Mouse (Mus musculus) spleen, adult 2 months (tissue): ENCODE results near the gene Prdx6b. TPM values are rescaled to one million over a fixed set of nuclear protein-coding genes. Genes with fewer than 3 reads are reported as not detected.

Experiments used
- DNase-seq, 2 experiments: peaks; one replicate each; pipeline versions ENCODE4 v3.0.0 to v3.0.0-alpha.2; 2012 to 2021; ENCODE audit warnings: low spot score in 2 of 2, low read depth in 1 of 2
- H3K27ac ChIP-seq: fragments of 200-500 bp; 2 replicates; pipeline ENCODE4 v1.5.1; 2012; ENCODE audit warnings: low read length, inconsistent platforms; ENCODE audit not compliant: insufficient read depth
- H3K27me3 ChIP-seq: fragments of 200-500 bp; 2 replicates; pipeline ENCODE4 v1.6.1; 2012; ENCODE audit warnings: mild to moderate bottlenecking, moderate library complexity, low read length, inconsistent platforms; ENCODE audit not compliant: control insufficient read depth, insufficient read depth
- H3K36me3 ChIP-seq: fragments of 200-500 bp; 2 replicates; pipeline ENCODE4 v1.6.1; 2012; ENCODE audit warnings: mild to moderate bottlenecking, low read length, inconsistent platforms; ENCODE audit not compliant: control insufficient read depth, insufficient read depth
- H3K4me1 ChIP-seq: fragments of 200-500 bp; 2 replicates; pipeline ENCODE4 v1.6.1; 2011; ENCODE audit warnings: inconsistent platforms; ENCODE audit not compliant: control insufficient read depth, insufficient read depth, insufficient read length
- H3K4me3 ChIP-seq: fragments of 200-500 bp; 2 replicates; pipeline ENCODE4 v1.5.1; 2011; ENCODE audit warnings: mild to moderate bottlenecking, inconsistent platforms; ENCODE audit not compliant: insufficient read depth, insufficient read length; ENCODE audit errors: extremely low read depth
- CTCF ChIP-seq: fragments of 200-500 bp; IDR thresholded peaks from 2 replicates; pipeline ENCODE4 v1.5.1; 2011; ENCODE audit warnings: mild to moderate bottlenecking, inconsistent platforms; ENCODE audit not compliant: insufficient read depth, insufficient read length, insufficient replicate concordance; ENCODE audit errors: extremely low read depth
- POLR2A ChIP-seq: fragments of 200-500 bp; IDR thresholded peaks from 2 replicates; pipeline ENCODE4 v1.6.1; 2011; ENCODE audit warnings: low read depth, low read length, inconsistent platforms
- WGBS: fragments of 180-500 bp; shearing (Covaris S2); methylation state at CpG from one replicate; pipeline ENCODE4 v1.1.7; 2018; 5-methylcytosine and 5-hydroxymethylcytosine counted together
- polyA plus RNA-seq: library from polyadenylated mRNA; depleted of rRNA; stranded (reverse); fragments of >200 nt; gene quantifications from 2 replicates; pipeline ENCODE4 v1.2.3, GENCODE M21; 2012

The Prdx6b gene
- polyA plus RNA-seq, 1 experiment, result not detected

DNA sequence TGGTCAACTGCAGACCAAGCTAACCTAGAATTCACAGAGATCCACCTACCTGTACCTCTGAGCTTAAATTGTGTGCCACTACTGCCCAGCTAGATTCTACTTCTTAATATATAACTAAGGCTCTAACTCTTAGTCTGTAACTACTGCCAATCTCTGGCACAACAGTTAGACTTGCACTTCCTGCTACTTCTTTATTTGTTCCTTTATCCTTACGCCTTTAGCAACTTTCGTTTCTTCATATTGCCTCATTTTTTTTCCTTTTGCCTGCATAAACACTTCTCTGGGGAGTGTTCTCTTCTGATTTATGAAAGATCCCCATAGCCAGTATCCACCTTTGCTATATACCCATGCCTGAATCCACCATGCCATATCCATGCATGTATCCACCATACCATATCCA, 11.7 kb downstream of the Prdx6b start:
- no peak overlapping the region for H3K4me3 ChIP-seq
- H3K27ac ChIP-seq, result no peak overlapping the region
- no peak for TF ChIP-seq POLR2A
- TF ChIP-seq CTCF, result no peak
- H3K4me1 ChIP-seq, result no peaks in the 10 kb centered on the region
- no peaks in the 10 kb centered on the region for H3K36me3 ChIP-seq
- H3K27me3 ChIP-seq, result no peaks in the 10 kb centered on the region
- 85% methylated on average over 2 of the region's 2 CpGs for WGBS
- no peak for DNase-seq

GRCm38 (mm10) chr2:80307701-80308100, 15.4 kb downstream of the Prdx6b start:
- TF ChIP-seq POLR2A (no peak), CTCF (no peak)
- Histone ChIP-seq H3K36me3 (no peaks in the 10 kb centered on the region), H3K4me1 (no peaks in the 10 kb centered on the region), H3K4me3 (no peak overlapping the region), H3K27me3 (no peaks in the 10 kb centered on the region), H3K27ac (no peak overlapping the region)
- DNase-seq, result no peak
- WGBS, result 84% methylated on average over 3 of the region's 3 CpGs

GRCm38 (mm10) chr2:80309775-80310174, 17.5 kb downstream of the Prdx6b start:
- no peak overlapping the region for H3K27ac ChIP-seq
- WGBS, result 78% methylated on average over 4 of the region's 4 CpGs
- no peaks in the 10 kb centered on the region for H3K36me3 ChIP-seq
- H3K27me3 ChIP-seq, result no peaks in the 10 kb centered on the region
- DNase-seq, result no peak
- TF ChIP-seq POLR2A, result no peak
- TF ChIP-seq CTCF, result no peak
- no peaks in the 10 kb centered on the region; the same call in 1 of the 2 replicates for H3K4me1 ChIP-seq
- H3K4me3 ChIP-seq, result no peak overlapping the region

- Histone ChIP-seq H3K4me1 (no peaks in the 10 kb centered on the region; the same call in 1 of the 2 replicates), H3K36me3 (no peaks in the 10 kb centered on the region), H3K27me3 (no peaks in the 10 kb centered on the region), H3K4me3 (no peak overlapping the region), H3K27ac (no peak overlapping the region)
- WGBS, result 59% methylated on average over 4 of the region's 4 CpGs
- TF ChIP-seq POLR2A (no peak), CTCF (no peak)
- no peak for DNase-seq
Observed at GRCm38 (mm10) chr2:80310772-80311171, 18.5 kb downstream of the Prdx6b start.

- Histone ChIP-seq H3K4me1 (no peaks in the 10 kb centered on the region; the same call in 1 of the 2 replicates), H3K27ac (no peak overlapping the region), H3K36me3 (no peaks in the 10 kb centered on the region), H3K4me3 (no peak overlapping the region), H3K27me3 (no peaks in the 10 kb centered on the region)
- no peak for DNase-seq
- TF ChIP-seq CTCF (no peak), POLR2A (no peak)
- WGBS, result 81% methylated on average over 4 of the region's 4 CpGs
Observed at GRCm38 (mm10) chr2:80311350-80311749, 19.1 kb downstream of the Prdx6b start.

- no peaks in the 10 kb centered on the region for H3K27me3 ChIP-seq
- no peak overlapping the region for H3K27ac ChIP-seq
- H3K4me3 ChIP-seq, result no peak overlapping the region
- 14% methylated on average over 1 of the region's 1 CpGs for WGBS
- TF ChIP-seq POLR2A (no peak), CTCF (no peak)
- H3K4me1 ChIP-seq, result no peaks in the 10 kb centered on the region; the same call in 1 of the 2 replicates
- DNase-seq, result no peak
- peaks cover 3% of the 10 kb centered on the region; the same call in 1 of the 2 replicates for H3K36me3 ChIP-seq
Observed at GRCm38 (mm10) chr2:80314201-80314600, 21.9 kb downstream of the Prdx6b start.

- no peak for DNase-seq
- 2% methylated on average over 7 of the region's 7 CpGs for WGBS
- Histone ChIP-seq H3K27ac (peak overlapping the region; percentile 88; the same call in 1 of the 2 replicates), H3K4me1 (no peaks in the 10 kb centered on the region; the same call in 1 of the 2 replicates), H3K36me3 (peaks cover 3% of the 10 kb centered on the region), H3K27me3 (no peaks in the 10 kb centered on the region), H3K4me3 (peak overlapping the region; percentile 30; the same call in 1 of the 2 replicates)
- no peak for TF ChIP-seq POLR2A
Observed at GRCm38 (mm10) chr2:80314854-80315241, 22.6 kb downstream of the Prdx6b start.
